Mouse (Mus musculus) erythroblast, embryonic 14.5 days (primary cell): ENCODE measurements at regions not wholly inside any gene's neighbourhood (a gene's known extent, or its start where the extent isn't known, plus 50 kb on each side); places are given as distances from the start of the nearest gene placed in this dataset.

Experiments used
- H3K27me3 ChIP-seq: 2 replicates; pipeline ENCODE4 v1.6.1; 2012; ENCODE audit warnings: inconsistent platforms; ENCODE audit not compliant: control insufficient read depth
- H3K36me3 ChIP-seq: 2 replicates; pipeline ENCODE4 v1.6.1; 2012; ENCODE audit warnings: mild to moderate bottlenecking, inconsistent platforms; ENCODE audit not compliant: control insufficient read depth
- H3K4me1 ChIP-seq: 2 replicates; pipeline ENCODE4 v1.6.1; 2012; ENCODE audit warnings: inconsistent platforms; ENCODE audit not compliant: control insufficient read depth
- H3K4me3 ChIP-seq: replicated peaks from 2 replicates; pipeline ENCODE3; 2012; ENCODE audit warnings: moderate library complexity, mild to moderate bottlenecking, inconsistent platforms
- H3K9me3 ChIP-seq: 2 replicates; pipeline ENCODE4 v1.6.1; 2012; ENCODE audit warnings: low read length, inconsistent platforms, mixed read lengths; ENCODE audit not compliant: control insufficient read depth
- GATA1 ChIP-seq: IDR thresholded peaks from 2 replicates; pipeline ENCODE4 v1.6.1; 2012; ENCODE audit warnings: low read length, inconsistent platforms, mixed read lengths
- TAL1 ChIP-seq: IDR thresholded peaks from 3 replicates; pipeline ENCODE4 v1.6.1; 2012; ENCODE audit warnings: low read length, inconsistent platforms, mixed read lengths

DNA sequence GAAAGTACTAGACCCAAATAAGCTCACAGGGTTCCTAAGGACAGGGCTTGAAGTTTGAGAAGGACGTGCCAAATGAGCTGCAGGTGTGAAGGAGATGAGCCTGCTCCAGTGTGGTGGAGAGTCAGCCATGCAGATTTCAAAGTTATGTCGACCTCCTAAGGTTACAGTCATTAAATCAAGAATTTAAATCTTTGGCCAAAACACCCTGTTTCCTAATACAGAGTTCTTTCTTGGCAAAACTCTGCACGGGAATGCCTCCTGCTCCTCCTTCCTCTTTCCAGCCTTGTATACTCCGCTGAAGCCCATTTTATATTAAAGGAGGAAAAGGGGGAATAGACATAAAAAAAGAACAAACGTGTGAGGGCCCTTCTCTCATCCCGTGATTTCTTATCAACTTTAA lies 315.1 kb upstream of the Npvf start:
- no peaks in the 10 kb centered on the region for H3K36me3 ChIP-seq
- H3K4me3 ChIP-seq: no peak overlapping the region
- no peaks in the 10 kb centered on the region for H3K27me3 ChIP-seq
- H3K9me3 ChIP-seq: no peaks in the 10 kb centered on the region
- TF ChIP-seq GATA1: no peak
- TF ChIP-seq TAL1: no peak
- H3K4me1 ChIP-seq: no peaks in the 10 kb centered on the region

- Histone ChIP-seq H3K9me3 (no peaks in the 10 kb centered on the region), H3K36me3 (no peaks in the 10 kb centered on the region), H3K4me3 (no peak overlapping the region), H3K27me3 (no peaks in the 10 kb centered on the region), H3K4me1 (no peaks in the 10 kb centered on the region)
- TF ChIP-seq TAL1: no peak
- TF ChIP-seq GATA1: no peak
Measured at GRCm38 (mm10) chr6:50969997-50970396, 315.8 kb upstream of the Npvf start.

DNA sequence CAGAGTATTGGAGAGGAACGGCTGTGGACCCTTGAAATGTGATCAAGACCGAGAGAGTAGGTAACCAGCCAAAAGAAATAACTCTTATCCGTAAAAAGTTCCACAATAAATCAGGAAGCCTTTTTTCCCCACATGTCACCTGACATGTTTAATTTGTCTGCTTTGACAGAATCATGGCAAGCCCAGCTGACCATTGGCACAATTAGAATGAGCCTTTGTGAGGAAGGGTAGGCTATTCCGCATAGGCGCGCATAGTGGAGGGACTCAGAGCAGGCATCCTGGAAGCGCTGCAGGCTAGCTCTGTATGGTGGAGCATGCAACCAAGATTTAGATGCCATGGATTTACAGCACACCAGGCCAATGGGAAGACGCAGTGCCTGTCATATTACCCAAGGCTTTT lies 316.5 kb upstream of the Npvf start:
- Histone ChIP-seq H3K27me3 (no peaks in the 10 kb centered on the region), H3K4me3 (no peak overlapping the region), H3K4me1 (no peaks in the 10 kb centered on the region), H3K36me3 (no peaks in the 10 kb centered on the region), H3K9me3 (no peaks in the 10 kb centered on the region)
- TF ChIP-seq TAL1 (no peak), GATA1 (no peak)

- no peaks in the 10 kb centered on the region for H3K9me3 ChIP-seq
- no peaks in the 10 kb centered on the region for H3K36me3 ChIP-seq
- H3K4me3 ChIP-seq: no peak overlapping the region
- TF ChIP-seq GATA1: no peak
- no peak for TF ChIP-seq TAL1
- H3K27me3 ChIP-seq: no peaks in the 10 kb centered on the region
- no peaks in the 10 kb centered on the region for H3K4me1 ChIP-seq
Measured at GRCm38 (mm10) chr6:50972268-50972667, 318.0 kb upstream of the Npvf start.

DNA sequence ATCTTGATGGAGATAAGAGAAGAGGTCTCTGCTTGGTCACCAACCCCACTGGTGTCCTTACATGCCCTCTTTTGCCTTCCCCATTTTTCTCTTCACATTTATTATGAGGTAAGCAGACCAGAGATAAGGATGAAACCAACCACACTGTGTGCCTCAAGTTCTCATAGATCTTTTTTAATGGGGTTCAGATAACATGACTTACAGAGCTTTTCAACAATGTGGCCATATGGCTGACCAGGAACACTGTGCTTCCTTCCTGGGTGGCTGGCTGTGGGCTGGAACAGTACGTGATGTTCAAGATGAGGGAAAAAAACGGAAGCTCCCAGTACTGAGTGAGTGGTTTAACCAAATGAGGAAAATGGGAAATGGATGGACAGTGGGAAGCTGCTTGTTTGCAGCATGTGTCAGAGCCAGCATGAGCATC lies 319.0 kb upstream of the Npvf start:
- H3K36me3 ChIP-seq: no peaks in the 10 kb centered on the region
- no peaks in the 10 kb centered on the region for H3K4me1 ChIP-seq
- TF ChIP-seq TAL1 (no peak), GATA1 (no peak)
- H3K4me3 ChIP-seq: no peak overlapping the region
- H3K27me3 ChIP-seq: no peaks in the 10 kb centered on the region
- no peaks in the 10 kb centered on the region for H3K9me3 ChIP-seq

DNA sequence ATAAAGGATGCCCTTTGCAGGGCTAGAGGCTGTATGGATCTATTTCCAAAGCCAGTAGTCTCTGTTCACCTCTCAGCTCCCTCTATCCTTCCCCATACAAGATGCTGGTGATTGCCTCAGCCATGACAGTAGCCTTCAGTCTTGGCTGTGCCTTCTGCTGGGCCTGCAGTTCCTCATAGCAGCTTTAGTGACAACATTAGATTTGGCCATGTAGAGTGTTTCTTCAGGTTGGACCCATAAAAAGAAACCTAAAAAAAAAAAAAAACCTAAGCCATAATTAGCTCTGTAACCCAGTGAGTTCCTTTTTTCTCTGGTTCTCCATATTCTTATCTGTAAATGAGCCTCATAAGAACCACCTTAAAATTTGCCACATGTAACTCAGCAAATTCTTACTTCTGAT lies 319.6 kb upstream of the Npvf start:
- Histone ChIP-seq H3K4me1 (no peaks in the 10 kb centered on the region), H3K4me3 (no peak overlapping the region), H3K27me3 (no peaks in the 10 kb centered on the region), H3K9me3 (no peaks in the 10 kb centered on the region), H3K36me3 (no peaks in the 10 kb centered on the region)
- no peak for TF ChIP-seq TAL1
- TF ChIP-seq GATA1: no peak

DNA sequence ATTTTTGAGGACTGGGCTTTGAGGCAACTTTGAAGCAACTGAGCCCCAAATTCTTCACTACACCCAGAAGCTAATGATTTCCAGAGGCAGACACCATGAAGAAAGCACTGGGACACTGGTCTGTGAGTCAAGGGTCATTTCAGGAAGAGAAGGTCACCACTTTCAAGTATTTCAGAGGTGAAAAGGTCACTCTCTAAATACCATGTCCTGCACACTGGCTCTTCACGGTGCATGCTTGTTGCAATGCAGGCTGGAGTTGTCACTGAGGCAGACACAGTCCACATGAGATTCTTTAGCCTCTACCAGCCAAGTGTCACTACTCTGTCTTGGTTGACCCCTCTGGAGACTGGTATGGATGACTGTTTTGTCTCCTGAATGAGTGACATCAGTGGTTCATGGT lies 320.7 kb upstream of the Npvf start:
- Histone ChIP-seq H3K9me3 (no peaks in the 10 kb centered on the region), H3K4me3 (no peak overlapping the region), H3K36me3 (no peaks in the 10 kb centered on the region), H3K27me3 (no peaks in the 10 kb centered on the region), H3K4me1 (no peaks in the 10 kb centered on the region)
- TF ChIP-seq TAL1 (no peak), GATA1 (no peak)

- H3K9me3 ChIP-seq: no peaks in the 10 kb centered on the region
- H3K36me3 ChIP-seq: no peaks in the 10 kb centered on the region
- no peaks in the 10 kb centered on the region for H3K27me3 ChIP-seq
- TF ChIP-seq GATA1 (no peak), TAL1 (no peak)
- no peaks in the 10 kb centered on the region for H3K4me1 ChIP-seq
- H3K4me3 ChIP-seq: no peak overlapping the region
Measured at GRCm38 (mm10) chr6:50976973-50977372, 322.7 kb upstream of the Npvf start.

- H3K27me3 ChIP-seq: no peaks in the 10 kb centered on the region
- H3K36me3 ChIP-seq: no peaks in the 10 kb centered on the region
- no peaks in the 10 kb centered on the region for H3K9me3 ChIP-seq
- no peak for TF ChIP-seq GATA1
- no peak for TF ChIP-seq TAL1
- H3K4me3 ChIP-seq: no peak overlapping the region
- no peaks in the 10 kb centered on the region for H3K4me1 ChIP-seq
Measured at GRCm38 (mm10) chr6:50977381-50977780, 323.1 kb upstream of the Npvf start.

GRCm38 (mm10) chr6:50978016-50978415 lies 323.8 kb upstream of the Npvf start:
- Histone ChIP-seq H3K4me3 (no peak overlapping the region), H3K36me3 (no peaks in the 10 kb centered on the region), H3K27me3 (no peaks in the 10 kb centered on the region), H3K9me3 (no peaks in the 10 kb centered on the region), H3K4me1 (no peaks in the 10 kb centered on the region)
- TF ChIP-seq GATA1 (no peak), TAL1 (no peak)
